Mouse (Mus musculus) ES-E14 (cell line): ENCODE results near the gene Gne. TPM values are rescaled to one million over a fixed set of nuclear protein-coding genes. Genes with fewer than 3 reads are reported as not detected.

Source experiments
- DNase-seq: peaks from one replicate; pipeline ENCODE4 v3.0.0-alpha.2; 2013; ENCODE audit warnings: low read depth, low spot score
- H3K27ac ChIP-seq: 2 replicates; pipeline ENCODE4 v1.5.1; 2012; ENCODE audit warnings: low read depth, mild to moderate bottlenecking, low read length, moderate library complexity, mixed read lengths; ENCODE audit not compliant: poor library complexity, insufficient read depth, severe bottlenecking
- H3K36me3 ChIP-seq: 2 replicates; pipeline ENCODE4 v1.6.1; 2012; ENCODE audit warnings: mild to moderate bottlenecking, low read length, moderate library complexity, mixed read lengths; ENCODE audit not compliant: control insufficient read depth, poor library complexity, insufficient read depth, severe bottlenecking
- H3K4me1 ChIP-seq, 2 experiments: fragments of 150-350 bp in 1 of 2; sonication (generic) in 1 of 2; 2 replicates each; pipeline ENCODE4 v1.6.1; 2012; ENCODE audit warnings: low read length in 2 of 2, mild to moderate bottlenecking in 1 of 2, mixed read lengths in 1 of 2; ENCODE audit not compliant: control insufficient read depth in 2 of 2, insufficient read depth in 2 of 2, poor library complexity in 1 of 2
- H3K4me3 ChIP-seq, 2 experiments: fragments of 150-350 bp in 1 of 2; sonication (generic) in 1 of 2; 2 replicates each; pipeline ENCODE4 v1.5.1; 2012; ENCODE audit warnings: low read length in 2 of 2, low read depth in 1 of 2, mild to moderate bottlenecking in 1 of 2, mixed read lengths in 1 of 2; ENCODE audit not compliant: insufficient read depth in 1 of 2, poor library complexity in 1 of 2, severe bottlenecking in 1 of 2
- H3K9ac ChIP-seq: 2 replicates; pipeline ENCODE4 v1.6.1; 2012; ENCODE audit warnings: low read depth, mild to moderate bottlenecking, low read length, mixed read lengths; ENCODE audit not compliant: poor library complexity, insufficient read depth, severe bottlenecking
- H3K9me3 ChIP-seq: fragments of 150-350 bp; sonication (generic); 2 replicates; pipeline ENCODE4 v1.6.1; 2012; ENCODE audit warnings: low read depth, mild to moderate bottlenecking, low read length; ENCODE audit not compliant: control insufficient read depth, insufficient read depth
- CHD2 ChIP-seq: IDR thresholded peaks from 2 replicates; pipeline ENCODE4 v1.6.1; 2014; ENCODE audit warnings: mild to moderate bottlenecking, low read depth, low read length, inconsistent platforms
- HCFC1 ChIP-seq: IDR thresholded peaks from 2 replicates; pipeline ENCODE4 v1.6.1; 2012; ENCODE audit warnings: low read length, inconsistent platforms, borderline replicate concordance; ENCODE audit not compliant: insufficient read depth
- MAFK ChIP-seq: IDR thresholded peaks from 2 replicates; pipeline ENCODE4 v1.6.1; 2014; ENCODE audit warnings: mild to moderate bottlenecking, low read depth, low read length, inconsistent platforms; ENCODE audit not compliant: insufficient read depth
- ZC3H11A ChIP-seq: IDR thresholded peaks from 2 replicates; pipeline ENCODE4 v1.6.1; 2012; ENCODE audit warnings: low read depth, mild to moderate bottlenecking, inconsistent platforms, low read length, borderline replicate concordance
- ZNF384 ChIP-seq: IDR thresholded peaks from 2 replicates; pipeline ENCODE4 v1.6.1; 2012; ENCODE audit warnings: low read depth, low read length, inconsistent platforms
- in situ Hi-C, 2 experiments: fragments of 600-800 bp; cut with MboI; formaldehyde crosslinking; loops; one replicate each; pipeline ENCODE4 v1.15.1; 2025; ENCODE audit warnings: low sequenced_read_pairs in 2 of 2, inconsistent platforms in 1 of 2; ENCODE audit not compliant: unreplicated experiment in 2 of 2
- total RNA-seq: library from RNA; depleted of rRNA; stranded (reverse); fragments of 300-350 nt; gene quantifications from 2 replicates; pipeline ENCODE4 v1.2.3, GENCODE M21; 2012

The Gne gene
- total RNA-seq, 1 experiment, result 20.5 TPM

DNA sequence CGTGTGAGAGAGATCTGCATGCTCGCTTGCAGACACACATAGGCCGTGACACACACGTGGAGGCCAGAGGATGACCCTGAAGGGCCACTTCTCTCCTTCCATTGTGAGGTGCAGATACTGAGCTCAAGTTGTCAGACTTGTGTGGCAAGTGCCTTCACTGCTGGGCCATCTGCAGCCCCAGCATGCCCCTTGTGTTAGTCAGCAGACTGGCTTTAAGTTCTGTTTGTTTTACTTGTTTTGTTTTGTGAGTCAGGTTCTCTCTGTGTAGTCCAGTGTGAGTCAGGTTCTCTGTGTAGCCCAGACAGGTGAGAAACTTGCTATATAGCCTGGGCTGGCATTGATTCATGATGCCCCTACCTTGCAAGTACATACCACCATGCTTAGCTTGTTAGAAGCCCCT is 10.5 kb upstream of the Gne start:
- in situ Hi-C loops, result no loop called here
- Histone ChIP-seq H3K4me3 (no peak overlapping the region), H3K9ac (no peak overlapping the region), H3K9me3 (no peaks in the 10 kb centered on the region), H3K4me1 (peaks cover 3 to 7% of the 10 kb centered on the region in 2 experiments), H3K27ac (no peak overlapping the region), H3K36me3 (no peaks in the 10 kb centered on the region)
- DNase-seq, result no peak
- TF ChIP-seq CHD2, result no peak
- TF ChIP-seq ZC3H11A, result no peak
- TF ChIP-seq ZNF384, result no peak
- no peak for TF ChIP-seq MAFK
- no peak for TF ChIP-seq HCFC1

DNA sequence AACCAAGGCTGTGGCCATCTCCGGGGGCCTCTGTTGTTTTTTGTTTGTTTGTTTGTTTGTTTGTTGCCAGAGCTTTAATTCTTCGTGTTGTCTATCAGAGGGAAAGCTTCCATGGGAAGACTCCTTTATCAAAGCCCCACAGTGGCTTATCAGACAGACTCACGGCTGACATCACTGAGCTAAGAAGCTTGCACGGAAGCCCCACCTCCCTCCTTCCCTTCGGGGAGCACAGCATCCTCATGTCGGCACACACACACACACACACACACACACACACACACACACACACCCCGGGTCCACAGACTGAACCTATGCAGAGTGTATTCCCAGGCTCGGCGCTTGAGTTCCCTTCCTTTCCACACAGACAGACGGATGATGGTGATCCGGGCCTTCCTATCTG is 8.4 kb upstream of the Gne start:
- no peaks in the 10 kb centered on the region for H3K36me3 ChIP-seq
- no peak overlapping the region for H3K9ac ChIP-seq
- in situ Hi-C loops, result no loop called here
- no peak for DNase-seq
- no peak for TF ChIP-seq HCFC1
- TF ChIP-seq CHD2, result no peak
- no peak for TF ChIP-seq ZC3H11A
- no peak overlapping the region for H3K27ac ChIP-seq
- H3K9me3 ChIP-seq, result no peaks in the 10 kb centered on the region
- no peak overlapping the region for H3K4me3 ChIP-seq
- no peaks in the 10 kb centered on the region for H3K4me1 ChIP-seq

- Histone ChIP-seq H3K9me3 (no peaks in the 10 kb centered on the region), H3K9ac (no peak overlapping the region), H3K27ac (no peak overlapping the region), H3K4me3 (no peak overlapping the region), H3K36me3 (no peaks in the 10 kb centered on the region), H3K4me1 (peaks cover 0 to 4% of the 10 kb centered on the region in 2 experiments; a peak in 1 of 4 replicates)
- in situ Hi-C loops, result no loop called here
- no peak for TF ChIP-seq ZNF384
- TF ChIP-seq HCFC1, result no peak
- no peak for TF ChIP-seq MAFK
- no peak for TF ChIP-seq CHD2
- TF ChIP-seq ZC3H11A, result no peak
- DNase-seq, result no peak
Observed at GRCm38 (mm10) chr4:44085566-44085965, 1.6 kb upstream of the Gne start.

- H3K9me3 ChIP-seq, result no peaks in the 10 kb centered on the region
- no peak overlapping the region for H3K4me3 ChIP-seq
- peaks cover 0 to 4% of the 10 kb centered on the region in 2 experiments; a peak in 1 of 4 replicates for H3K4me1 ChIP-seq
- no peak overlapping the region for H3K9ac ChIP-seq
- in situ Hi-C loops, result no loop called here
- TF ChIP-seq CHD2 (no peak), HCFC1 (no peak), ZNF384 (no peak), ZC3H11A (no peak), MAFK (no peak)
- no peak overlapping the region for H3K27ac ChIP-seq
- no peaks in the 10 kb centered on the region for H3K36me3 ChIP-seq
- no peak for DNase-seq
Observed at GRCm38 (mm10) chr4:44084602-44085325, 787 bp upstream of the Gne start.
